In the genomic region with DNA sequence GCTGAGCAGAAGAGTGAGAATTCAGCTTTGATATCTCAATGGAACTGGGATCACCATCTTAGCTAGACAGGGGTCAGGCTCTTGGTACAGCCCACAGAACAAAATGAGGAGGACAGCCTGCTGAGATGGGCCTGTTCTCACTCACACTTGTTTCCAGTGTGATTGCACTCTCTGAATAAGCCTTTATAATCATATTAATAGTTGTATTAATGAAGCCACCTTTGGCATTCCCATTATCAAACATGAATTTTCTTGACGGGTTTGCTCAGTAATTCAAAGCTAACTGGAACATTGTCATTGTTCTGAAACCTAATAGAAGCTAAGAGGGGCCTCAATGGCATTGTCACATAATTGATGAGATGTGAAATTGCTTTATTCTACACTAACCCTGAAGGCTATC, we compare ENCODE assay signal across 13 mouse cellular contexts.
"Had no signal": no experiment of that assay in that cellular context is flagged by ENCODE, and none has a peak within 500 bp of the region (broad histone marks: within the 10 kb centered on the region; RNA-seq: fewer than 3 reads in every experiment).

No protein-coding gene starts in this region.

- DNase-seq: gastrocnemius, adult 2 months; gastrocnemius, postnatal 10 days; gastrocnemius, postnatal 25 days; heart, adult 18-20 months; heart, postnatal 10 days; heart, postnatal 4 days; kidney, adult 18-20 months; kidney, adult 8-10 months; kidney, postnatal 10 days; kidney, postnatal 25 days; kidney, postnatal 4 days; liver; liver, embryonic 13.5 days had no signal
